ENCODE assay signal across 26 mouse cellular contexts in genomic region chr3:85677133-85677532, GRCm38 (mm10).
"Had no signal": no experiment of that assay in that cellular context is flagged by ENCODE, and none has a peak within 500 bp of the region (broad histone marks: within the 10 kb centered on the region; RNA-seq: fewer than 3 reads in every experiment).

No protein-coding gene starts in this region.

- DNase-seq: forebrain, postnatal 0 days; gastrocnemius, postnatal 10 days; gastrocnemius, postnatal 36 days; heart, adult 18-20 months; heart, postnatal 14 days; heart, postnatal 36 days; kidney, adult 11 months; kidney, adult 2 months; kidney, adult 9 months; kidney, postnatal 10 days; kidney, postnatal 25 days; kidney, postnatal 4 days; liver; liver, embryonic 13.5 days; liver, postnatal 0 days had no signal

- H3K9ac ChIP-seq: forebrain, postnatal 0 days; heart, embryonic 12.5 days; hindbrain, embryonic 13.5 days; hindbrain, embryonic 15.5 days; kidney, embryonic 15.5 days; limb, embryonic 12.5 days; liver, embryonic 13.5 days; liver, embryonic 15.5 days; liver, postnatal 0 days had no signal

- H3K36me3 ChIP-seq: heart, embryonic 10.5 days; heart, embryonic 12.5 days; hindbrain, embryonic 13.5 days; hindbrain, embryonic 15.5 days; kidney, embryonic 15.5 days; limb, embryonic 10.5 days; limb, embryonic 12.5 days; liver, embryonic 13.5 days; liver, embryonic 15.5 days had no signal

- H3K27ac ChIP-seq: hindbrain, embryonic 13.5 days; hindbrain, embryonic 15.5 days; hindbrain, postnatal 0 days; kidney, embryonic 15.5 days; limb, embryonic 10.5 days; limb, embryonic 12.5 days; liver, embryonic 13.5 days; liver, embryonic 15.5 days had no signal

- H3K4me1 ChIP-seq: hindbrain, embryonic 13.5 days; hindbrain, embryonic 15.5 days; kidney, embryonic 15.5 days; limb, embryonic 12.5 days had no signal

- ATAC-seq: forebrain, postnatal 0 days; hindbrain, postnatal 0 days; intestine, embryonic 16.5 days; liver, postnatal 0 days had no signal

- H3K9me3 ChIP-seq: heart, embryonic 10.5 days; heart, embryonic 12.5 days; hindbrain, embryonic 13.5 days; hindbrain, embryonic 15.5 days; kidney, embryonic 15.5 days; limb, embryonic 10.5 days; limb, embryonic 12.5 days; liver, embryonic 13.5 days; liver, embryonic 15.5 days had no signal

- H3K27me3 ChIP-seq: heart, embryonic 12.5 days; hindbrain, embryonic 13.5 days; hindbrain, embryonic 15.5 days; kidney, embryonic 15.5 days; liver, embryonic 15.5 days had no signal

- H3K4me2 ChIP-seq: heart, embryonic 12.5 days; hindbrain, embryonic 13.5 days; hindbrain, embryonic 15.5 days; kidney, embryonic 15.5 days; limb, embryonic 12.5 days; liver, embryonic 11.5 days; liver, embryonic 13.5 days; liver, embryonic 15.5 days had no signal

- H3K4me3 ChIP-seq: heart, embryonic 10.5 days; heart, embryonic 12.5 days; hindbrain, embryonic 13.5 days; hindbrain, embryonic 15.5 days; kidney, embryonic 15.5 days; limb, embryonic 10.5 days; limb, embryonic 12.5 days; liver, embryonic 13.5 days; liver, embryonic 15.5 days had no signal
